Comparison of ENCODE assay signal across 8 mouse cellular contexts in the genomic region with DNA sequence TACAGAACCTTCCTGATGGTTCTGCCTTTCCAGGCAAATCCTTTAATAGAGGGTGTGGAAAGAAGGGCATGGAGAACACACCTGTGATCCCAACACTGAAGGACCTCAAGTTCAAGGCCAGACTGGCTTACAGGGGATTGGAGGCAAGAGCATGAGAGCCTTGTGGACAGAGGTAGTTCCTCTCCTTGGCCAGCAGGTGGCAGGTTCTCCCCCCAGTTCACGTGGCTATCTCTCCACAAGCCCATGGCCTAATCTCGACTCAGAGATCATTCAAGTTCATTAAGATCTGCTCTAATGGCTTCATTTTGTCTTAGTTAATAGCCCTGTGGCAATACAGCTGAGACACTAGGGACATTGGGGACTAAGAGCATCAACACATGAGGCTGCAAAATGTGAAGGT. TPM values are rescaled to one million over a fixed set of nuclear protein-coding genes. Genes with fewer than 3 reads are reported as not detected.
DNase-seq lines count a peak whose midpoint lies in the region; ATAC-seq and TF ChIP-seq lines count a peak whose summit lies in the region.

No protein-coding gene starts in this region.

- H3K27ac ChIP-seq in forebrain, embryonic 10.5 days = no peak overlapping the region
- no peak overlapping the region for H3K27ac ChIP-seq in forebrain, embryonic 13.5 days
- H3K27ac ChIP-seq in midbrain, postnatal 0 days (ENCODE audit: low read depth, low read length) = no peak overlapping the region
- no peak overlapping the region for H3K27ac ChIP-seq in midbrain, embryonic 11.5 days (ENCODE audit: low read depth, low read length)
- H3K27ac ChIP-seq in intestine, embryonic 16.5 days (ENCODE audit: low read length) = no peak overlapping the region

- DNase-seq in forebrain, embryonic 10.5 days (ENCODE audit: extremely low spot score, low spot score) = peak; percentile 18
- no peak for DNase-seq in midbrain, postnatal 0 days (ENCODE audit: low spot score)
- no peak for DNase-seq in midbrain, embryonic 11.5 days (ENCODE audit: low spot score, missing footprints)
- peak; percentile 61 for DNase-seq in embryo, embryonic 10.5 days (ENCODE audit: low spot score)
- peak; percentile 41 for DNase-seq in mesoderm, embryonic 11.5 days (ENCODE audit: low read depth, low spot score)
- no peak for DNase-seq in gastrocnemius, adult 18-20 months (ENCODE audit: low spot score)

- ATAC-seq in forebrain, embryonic 13.5 days = no peak
- ATAC-seq in midbrain, postnatal 0 days (ENCODE audit: low FRiP score) = no peak
- no peak for ATAC-seq in midbrain, embryonic 11.5 days (ENCODE audit: low FRiP score)
- ATAC-seq in intestine, embryonic 16.5 days = no peak

- no peaks in the 10 kb centered on the region for H3K27me3 ChIP-seq in forebrain, embryonic 10.5 days (ENCODE audit: poor library complexity, severe bottlenecking)
- no peaks in the 10 kb centered on the region for H3K27me3 ChIP-seq in forebrain, embryonic 13.5 days
- no peaks in the 10 kb centered on the region for H3K27me3 ChIP-seq in midbrain, postnatal 0 days (ENCODE audit: insufficient read depth, low read length)
- no peaks in the 10 kb centered on the region for H3K27me3 ChIP-seq in midbrain, embryonic 11.5 days (ENCODE audit: control insufficient read depth, insufficient read depth, low read length)
- no peaks in the 10 kb centered on the region for H3K27me3 ChIP-seq in intestine, embryonic 16.5 days (replicated peaks; ENCODE audit: control insufficient read depth, insufficient read depth, low read length)

- peak; percentile 64 for TF ChIP-seq CTCF in midbrain, postnatal 0 days (IDR thresholded peaks at IDR 0.05)

- no peak overlapping the region for H3K9ac ChIP-seq in forebrain, embryonic 13.5 days
- no peak overlapping the region for H3K9ac ChIP-seq in midbrain, postnatal 0 days (replicated peaks; ENCODE audit: low read length, poor library complexity, severe bottlenecking)
- H3K9ac ChIP-seq in midbrain, embryonic 11.5 days (ENCODE audit: low read length) = no peak overlapping the region
- H3K9ac ChIP-seq in intestine, embryonic 16.5 days (ENCODE audit: low read depth, low read length) = no peak overlapping the region

- H3K4me3 ChIP-seq in forebrain, embryonic 10.5 days = no peak overlapping the region
- no peak overlapping the region for H3K4me3 ChIP-seq in forebrain, embryonic 13.5 days
- H3K4me3 ChIP-seq in midbrain, postnatal 0 days (ENCODE audit: low read depth, low read length) = no peak overlapping the region
- no peak overlapping the region for H3K4me3 ChIP-seq in midbrain, embryonic 11.5 days (ENCODE audit: low read depth, low read length)
- no peak overlapping the region for H3K4me3 ChIP-seq in intestine, embryonic 16.5 days (ENCODE audit: low read length)

- H3K4me2 ChIP-seq in forebrain, embryonic 13.5 days = no peak overlapping the region
- no peak overlapping the region for H3K4me2 ChIP-seq in midbrain, postnatal 0 days (ENCODE audit: low read depth, low read length, poor library complexity, severe bottlenecking)
- H3K4me2 ChIP-seq in midbrain, embryonic 11.5 days = no peak overlapping the region
- no peak overlapping the region for H3K4me2 ChIP-seq in intestine, embryonic 16.5 days (ENCODE audit: low read depth, low read length)

- 15% methylated on average over 2 of the region's 2 CpGs for WGBS in forebrain, embryonic 10.5 days
- WGBS in forebrain, embryonic 13.5 days = 12% methylated on average over 2 of the region's 2 CpGs
- WGBS in midbrain, postnatal 0 days = 19% methylated on average over 2 of the region's 2 CpGs
- WGBS in midbrain, embryonic 11.5 days = 27% methylated on average over 2 of the region's 2 CpGs
- WGBS in intestine, embryonic 16.5 days = 12% methylated on average over 2 of the region's 2 CpGs

- H3K36me3 ChIP-seq in forebrain, embryonic 10.5 days (replicated peaks) = no peaks in the 10 kb centered on the region
- no peaks in the 10 kb centered on the region for H3K36me3 ChIP-seq in forebrain, embryonic 13.5 days (ENCODE audit: poor library complexity, severe bottlenecking)
- H3K36me3 ChIP-seq in midbrain, postnatal 0 days (ENCODE audit: insufficient read depth, low read length) = no peaks in the 10 kb centered on the region
- H3K36me3 ChIP-seq in midbrain, embryonic 11.5 days (ENCODE audit: control insufficient read depth, insufficient read depth, low read length) = no peaks in the 10 kb centered on the region
- H3K36me3 ChIP-seq in intestine, embryonic 16.5 days (ENCODE audit: control insufficient read depth, insufficient read depth, low read length) = no peaks in the 10 kb centered on the region

- H3K9me3 ChIP-seq in forebrain, embryonic 10.5 days = no peaks in the 10 kb centered on the region
- H3K9me3 ChIP-seq in forebrain, embryonic 13.5 days (replicated peaks) = no peaks in the 10 kb centered on the region
- H3K9me3 ChIP-seq in midbrain, postnatal 0 days (ENCODE audit: low read length) = no peaks in the 10 kb centered on the region
- no peaks in the 10 kb centered on the region for H3K9me3 ChIP-seq in midbrain, embryonic 11.5 days (ENCODE audit: control insufficient read depth, low read length)
- no peaks in the 10 kb centered on the region for H3K9me3 ChIP-seq in intestine, embryonic 16.5 days (ENCODE audit: control insufficient read depth, low read length)

- H3K4me1 ChIP-seq in forebrain, embryonic 10.5 days = no peaks in the 10 kb centered on the region
- no peaks in the 10 kb centered on the region for H3K4me1 ChIP-seq in forebrain, embryonic 13.5 days
- no peaks in the 10 kb centered on the region for H3K4me1 ChIP-seq in midbrain, postnatal 0 days (ENCODE audit: insufficient read depth, low read length)
- H3K4me1 ChIP-seq in midbrain, embryonic 11.5 days (ENCODE audit: control insufficient read depth, insufficient read depth, low read length) = no peaks in the 10 kb centered on the region
- H3K4me1 ChIP-seq in intestine, embryonic 16.5 days (ENCODE audit: control insufficient read depth, insufficient read depth, low read length) = no peaks in the 10 kb centered on the region

RNA-seq across cellular contexts. Expression of a gene that starts 8.3 kb away (rescaled TPM):
- not detected in 2 replicates for polyA plus RNA-seq in forebrain, embryonic 10.5 days (2016; fragmentation: Nextera tagmentation; extraction: Ambion mirVana)
- not detected in 2 replicates for polyA plus RNA-seq in forebrain, embryonic 13.5 days (2015; fragmentation: Nextera tagmentation; extraction: Ambion mirVana)
- total RNA-seq in midbrain, postnatal 0 days (2014; rRNA removed) = not detected in 2 replicates
- polyA plus RNA-seq in midbrain, postnatal 0 days (2015; fragmentation: Nextera tagmentation; extraction: Ambion mirVana) = 0.39 and 0.56 TPM in 2 replicates
- polyA plus RNA-seq in midbrain, embryonic 11.5 days (2014; fragmentation: Nextera tagmentation; extraction: Ambion mirVana) = not detected in 2 replicates
- total RNA-seq in gastrocnemius, adult 18-20 months (2021) = 1 to 10 TPM; 3.5 to 4.2 TPM
- 0.95 and 1.8 TPM in 2 replicates for polyA plus RNA-seq in intestine, embryonic 16.5 days (2015; fragmentation: Nextera tagmentation; extraction: Ambion mirVana)

RNA-seq across cellular contexts. Expression of a gene that starts 35.0 kb away (rescaled TPM):
- not detected in 2 replicates for polyA plus RNA-seq in forebrain, embryonic 10.5 days (2016; fragmentation: Nextera tagmentation; extraction: Ambion mirVana)
- polyA plus RNA-seq in forebrain, embryonic 13.5 days (2015; fragmentation: Nextera tagmentation; extraction: Ambion mirVana) = not detected in 2 replicates
- total RNA-seq in midbrain, postnatal 0 days (2014; rRNA removed) = not detected in 2 replicates
- polyA plus RNA-seq in midbrain, postnatal 0 days (2015; fragmentation: Nextera tagmentation; extraction: Ambion mirVana) = not detected in 2 replicates
- polyA plus RNA-seq in midbrain, embryonic 11.5 days (2014; fragmentation: Nextera tagmentation; extraction: Ambion mirVana) = not detected in 2 replicates
- total RNA-seq in gastrocnemius, adult 18-20 months (2021) = not detected
- 0.45 TPM in 1 of 2 replicates, not detected in the other for polyA plus RNA-seq in intestine, embryonic 16.5 days (2015; fragmentation: Nextera tagmentation; extraction: Ambion mirVana)

Comparison
In these comparisons a context has a peak if more than half of its experiments do, and no peak if none do; other contexts are left out.
1. DNase-seq: peak in forebrain, embryonic 10.5 days (single experiment), embryo, embryonic 10.5 days (single experiment) and mesoderm, embryonic 11.5 days (single experiment); none in midbrain, postnatal 0 days (single experiment), midbrain, embryonic 11.5 days (single experiment) and gastrocnemius, adult 18-20 months (single experiment).